Mouse (Mus musculus): ENCODE data around the gene Oxsr1.

DNA sequence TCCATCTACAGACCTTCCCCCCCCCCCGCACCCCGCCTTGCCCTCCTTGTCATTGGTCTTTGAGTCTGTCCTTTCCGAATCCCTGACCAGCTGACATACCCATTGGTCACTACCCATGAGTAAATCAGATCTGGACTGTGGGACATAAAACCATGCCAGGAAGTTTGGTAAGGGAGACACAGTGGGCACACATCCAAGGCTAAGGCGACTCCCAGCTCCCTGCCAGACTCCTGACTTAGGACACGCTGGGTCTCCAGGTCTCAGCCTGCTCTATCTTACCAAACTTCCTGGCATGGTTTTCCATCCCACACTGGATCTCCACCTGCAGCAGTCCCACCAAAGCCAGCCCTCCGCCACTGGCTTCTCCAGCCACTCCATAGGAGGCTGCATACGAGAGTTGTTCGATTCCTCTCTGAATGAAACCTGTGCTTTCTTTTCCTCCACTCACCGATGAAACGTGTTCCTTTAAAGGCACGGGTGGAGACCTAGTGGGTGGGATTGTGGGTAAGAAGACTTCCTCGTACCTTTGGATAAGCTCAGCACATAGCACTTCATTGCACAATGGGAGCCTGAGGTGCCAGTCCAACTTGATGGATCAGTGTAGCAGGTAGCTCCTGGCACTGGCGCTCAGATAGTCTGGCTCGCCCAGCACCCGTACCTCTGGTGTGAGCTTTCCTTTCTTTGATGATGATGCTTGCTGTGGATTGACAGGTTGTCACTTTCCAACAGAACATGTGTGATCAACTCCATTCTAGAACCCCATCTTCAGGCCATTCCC, 8.1 kb upstream of the Oxsr1 start:
- no peak for TF ChIP-seq CTCF (conservative IDR thresholded peaks at IDR 0.05; ENCODE audit: insufficient read depth, insufficient read length, low read depth, low read length)
- TF ChIP-seq POLR2A (IDR thresholded peaks at IDR 0.05; ENCODE audit: low read depth, low read length), result no peak
